Mouse (Mus musculus) G1E (cell line): ENCODE measurements around the gene Rcor1. TPM values are rescaled to one million over a fixed set of nuclear protein-coding genes. Genes with fewer than 3 reads are reported as not detected.

Source experiments
- ATAC-seq: 2 replicates; pipeline ENCODE4 v1.8.0; 2016; ENCODE audit warnings: mild to moderate bottlenecking; ENCODE audit not compliant: insufficient number of reproducible peaks, poor library complexity, low FRiP score, severe bottlenecking; ENCODE audit errors: extremely low read depth
- DNase-seq: peaks from one replicate; pipeline ENCODE4 v3.0.0; 2012; ENCODE audit warnings: low spot score
- H3K27me3 ChIP-seq: 2 replicates; pipeline ENCODE4 v1.6.1; 2012; ENCODE audit warnings: mild to moderate bottlenecking, low read length, inconsistent platforms; ENCODE audit not compliant: insufficient read depth
- H3K36me3 ChIP-seq: replicated peaks from 2 replicates; pipeline ENCODE3; 2012; ENCODE audit warnings: mild to moderate bottlenecking, inconsistent platforms
- H3K4me1 ChIP-seq: 2 replicates; pipeline ENCODE4 v1.6.1; 2012; ENCODE audit warnings: low read depth, low read length, inconsistent platforms, mixed read lengths; ENCODE audit not compliant: insufficient read depth
- H3K4me3 ChIP-seq: 2 replicates; pipeline ENCODE4 v1.5.1; 2012; ENCODE audit warnings: low read depth, mild to moderate bottlenecking, inconsistent platforms, low read length, moderate library complexity, mixed read lengths
- H3K9me3 ChIP-seq: replicated peaks from 2 replicates; pipeline ENCODE4 v1.6.1; 2012; ENCODE audit warnings: inconsistent platforms
- CTCF ChIP-seq: IDR thresholded peaks from 2 replicates; pipeline ENCODE4 v1.5.1; 2012; ENCODE audit warnings: low read depth, low read length, inconsistent platforms, mixed read lengths
- GATA1 ChIP-seq: IDR thresholded peaks from 2 replicates; pipeline ENCODE4 v1.6.1; 2012; ENCODE audit warnings: borderline replicate concordance, low read length, inconsistent platforms, mixed read lengths
- GATA2 ChIP-seq: IDR thresholded peaks from 2 replicates; pipeline ENCODE4 v1.6.1; 2012; ENCODE audit warnings: low read depth, low read length, inconsistent platforms, borderline replicate concordance
- POLR2AphosphoS5 ChIP-seq: IDR thresholded peaks from 2 replicates; pipeline ENCODE4 v1.6.1; 2012; ENCODE audit warnings: low read depth, low read length, inconsistent platforms; ENCODE audit not compliant: insufficient replicate concordance
- TAL1 ChIP-seq: conservative IDR thresholded peaks from 2 replicates; pipeline ENCODE4 v1.6.1; 2012; ENCODE audit warnings: low read depth, low read length, inconsistent platforms, mixed read lengths
- polyA plus RNA-seq: library from polyadenylated mRNA; stranded (reverse); fragments of >175 nt; gene quantifications from 2 replicates; pipeline ENCODE4 v1.2.3, GENCODE M21; 2012
- total RNA-seq, 2 experiments: library from RNA; stranded (forward) in 1 of 2; stranded (reverse) in 1 of 2; fragments of 200-1000 nt in 1 of 2; fragments of >200 nt in 1 of 2; fragmentation: Nextera tagmentation in 1 of 2; gene quantifications; 2 replicates each; pipeline ENCODE4 v1.2.3; 2014 to 2017

The Rcor1 gene
- total and polyA plus RNA-seq, 3 experiments: 84.4 to 304 (median 125) TPM

- TF ChIP-seq TAL1 (no peak), GATA1 (no peak), POLR2AphosphoS5 (no peak), CTCF (no peak), GATA2 (no peak)
- no peaks in the 10 kb centered on the region for H3K27me3 ChIP-seq
- H3K4me3 ChIP-seq: peak overlapping the region; percentile 87
- peaks cover 69% of the 10 kb centered on the region for H3K4me1 ChIP-seq
- ATAC-seq (no peak), DNase-seq (no peak)
- no peaks in the 10 kb centered on the region for H3K9me3 ChIP-seq
- H3K36me3 ChIP-seq: peaks cover 34% of the 10 kb centered on the region
Measured at GRCm38 (mm10) chr12:111039771-111040530, 800 bp downstream of the Rcor1 start.

- no peak for DNase-seq
- no peak for ATAC-seq
- H3K4me1 ChIP-seq: peaks cover 67% of the 10 kb centered on the region
- H3K9me3 ChIP-seq: no peaks in the 10 kb centered on the region
- H3K27me3 ChIP-seq: no peaks in the 10 kb centered on the region
- peak overlapping the region; percentile 87 for H3K4me3 ChIP-seq
- H3K36me3 ChIP-seq: peaks cover 36% of the 10 kb centered on the region
- no peak for TF ChIP-seq GATA1
- TF ChIP-seq CTCF: no peak
- no peak for TF ChIP-seq POLR2AphosphoS5
- TF ChIP-seq TAL1: no peak
- no peak for TF ChIP-seq GATA2
Measured at GRCm38 (mm10) chr12:111040531-111040860, 1.3 kb downstream of the Rcor1 start.

- no peaks in the 10 kb centered on the region for H3K9me3 ChIP-seq
- peak; percentile 42 for DNase-seq
- peaks cover 42% of the 10 kb centered on the region for H3K36me3 ChIP-seq
- H3K4me1 ChIP-seq: peaks cover 64% of the 10 kb centered on the region
- no peak for TF ChIP-seq TAL1
- peak; percentile 73 for TF ChIP-seq CTCF
- peak overlapping the region; percentile 87 for H3K4me3 ChIP-seq
- no peaks in the 10 kb centered on the region for H3K27me3 ChIP-seq
- ATAC-seq: no peak
Measured at GRCm38 (mm10) chr12:111041196-111041595, 2.0 kb downstream of the Rcor1 start.

- H3K36me3 ChIP-seq: peaks cover 48% of the 10 kb centered on the region
- no peak for ATAC-seq
- no peak overlapping the region; the same call in 1 of the 2 replicates for H3K4me3 ChIP-seq
- TF ChIP-seq CTCF (no peak), TAL1 (no peak)
- H3K27me3 ChIP-seq: no peaks in the 10 kb centered on the region
- no peak for DNase-seq
- H3K4me1 ChIP-seq: peaks cover 62% of the 10 kb centered on the region
- H3K9me3 ChIP-seq: no peaks in the 10 kb centered on the region
Measured at GRCm38 (mm10) chr12:111042365-111042764, 3.2 kb downstream of the Rcor1 start.

GRCm38 (mm10) chr12:111044880-111045279 is 5.7 kb downstream of the Rcor1 start:
- Histone ChIP-seq H3K9me3 (no peaks in the 10 kb centered on the region), H3K4me3 (no peak overlapping the region), H3K4me1 (peaks cover 68% of the 10 kb centered on the region), H3K27me3 (no peaks in the 10 kb centered on the region), H3K36me3 (peaks cover 68% of the 10 kb centered on the region)
- ATAC-seq (no peak), DNase-seq (no peak)
- TF ChIP-seq CTCF: no peak
- no peak for TF ChIP-seq GATA2
- no peak for TF ChIP-seq POLR2AphosphoS5
- no peak for TF ChIP-seq GATA1
- no peak for TF ChIP-seq TAL1

- Histone ChIP-seq H3K36me3 (peaks cover 88% of the 10 kb centered on the region), H3K27me3 (no peaks in the 10 kb centered on the region), H3K4me1 (peaks cover 73% of the 10 kb centered on the region), H3K4me3 (no peak overlapping the region), H3K9me3 (no peaks in the 10 kb centered on the region)
- DNase-seq (no peak), ATAC-seq (no peak)
- no peak for TF ChIP-seq CTCF
- TF ChIP-seq POLR2AphosphoS5: no peak
- TF ChIP-seq TAL1: no peak
- TF ChIP-seq GATA2: no peak
- TF ChIP-seq GATA1: no peak
Measured at GRCm38 (mm10) chr12:111046866-111047265, 7.7 kb downstream of the Rcor1 start.

GRCm38 (mm10) chr12:111048201-111048600 is 9.1 kb downstream of the Rcor1 start:
- peaks cover 69% of the 10 kb centered on the region for H3K4me1 ChIP-seq
- ATAC-seq: no peak
- H3K36me3 ChIP-seq: peaks cover 90% of the 10 kb centered on the region
- no peaks in the 10 kb centered on the region for H3K9me3 ChIP-seq
- no peak for TF ChIP-seq GATA1
- no peak for TF ChIP-seq POLR2AphosphoS5
- no peak for TF ChIP-seq CTCF
- DNase-seq: no peak
- no peaks in the 10 kb centered on the region for H3K27me3 ChIP-seq
- H3K4me3 ChIP-seq: no peak overlapping the region
